Mouse (Mus musculus) left cerebral cortex, adult 8-10 months (tissue): ENCODE measurements around the gene Pigl. TPM values are rescaled to one million over a fixed set of nuclear protein-coding genes. Genes with fewer than 3 reads are reported as not detected.
"Not testable (repeated sequence)": the region's sequence is repeated elsewhere in the genome, so short reads cannot be mapped to it uniquely, and the experiment has no call there.

Experiments
- DNase-seq, 2 experiments: peaks; one replicate each; pipeline ENCODE4 v3.0.0; 2022; ENCODE audit warnings: low spot score in 2 of 2
- total RNA-seq, 4 experiments: library from RNA; stranded (reverse); gene quantifications; 2 replicates each; pipeline ENCODE4 v1.2.4; 2022

Pigl gene
- total RNA-seq, 4 experiments from 2014 or later = 4.7 to 6.6 (median 5.9) TPM

- DNase-seq = not testable (repeated sequence)
Observed at GRCm38 (mm10) chr11:62467289-62467688, 9.0 kb downstream of the Pigl start.

- DNase-seq = no peak
Observed at GRCm38 (mm10) chr11:62470451-62470850, 12.2 kb downstream of the Pigl start.

DNA sequence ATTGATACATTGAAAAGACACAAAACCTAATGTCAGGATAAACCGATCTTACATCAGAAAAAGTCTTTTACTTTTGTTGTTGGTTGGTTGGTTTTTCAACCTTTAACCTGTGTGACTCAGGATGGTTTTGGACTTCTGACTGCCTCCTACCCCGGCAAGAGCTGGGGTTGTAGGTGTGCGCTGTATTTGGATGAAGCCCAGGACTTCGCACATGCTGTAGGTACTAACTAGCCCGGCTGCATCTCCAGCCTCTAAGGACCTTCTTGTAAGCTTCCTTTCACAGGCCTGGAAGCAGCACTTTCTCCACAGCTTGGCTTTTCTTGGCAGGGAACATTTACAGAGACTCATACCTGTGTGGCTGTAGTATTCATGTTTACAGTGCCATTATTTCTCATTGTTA lies 15.3 kb downstream of the Pigl start:
- no peak for DNase-seq

DNA sequence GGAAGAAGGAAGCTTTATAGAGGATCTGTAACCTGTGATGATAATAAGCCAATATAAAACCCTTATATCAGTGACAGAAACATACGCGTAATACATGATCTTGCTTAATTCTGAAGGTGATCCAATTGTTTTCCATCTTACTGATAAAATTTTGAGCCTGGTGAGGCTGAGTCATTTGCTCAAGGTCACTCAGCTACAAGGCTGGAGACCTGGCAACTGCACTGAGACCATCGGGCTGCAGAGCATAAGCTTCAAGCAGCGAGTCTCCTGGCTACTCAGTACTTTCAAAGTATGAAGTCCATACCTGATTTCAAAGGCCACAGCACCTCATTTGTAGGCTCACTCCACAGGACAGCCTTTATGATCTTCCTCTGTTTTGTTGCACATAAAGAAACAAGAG lies 17.9 kb downstream of the Pigl start:
- no peak for DNase-seq

- no peak for DNase-seq
Observed at GRCm38 (mm10) chr11:62478931-62479330, 20.7 kb downstream of the Pigl start.

DNA sequence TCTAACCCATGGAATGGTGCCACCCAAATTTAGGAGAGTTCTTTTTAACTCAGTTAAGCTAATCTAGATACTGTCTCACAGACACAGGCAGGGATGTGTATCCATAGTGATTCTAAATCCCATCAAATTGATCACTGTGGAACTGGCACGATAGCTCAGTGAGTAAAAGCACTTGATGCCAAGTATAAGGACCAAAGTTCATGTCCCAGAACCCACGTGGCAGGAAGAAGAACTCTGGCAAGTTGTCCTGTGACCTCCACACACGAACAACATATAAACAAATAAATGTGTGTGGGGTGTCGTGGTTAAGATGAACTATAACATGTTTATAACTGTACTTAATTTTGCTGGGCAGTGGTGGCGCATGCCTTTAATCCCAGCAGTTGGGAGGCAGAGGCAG lies 21.3 kb downstream of the Pigl start:
- DNase-seq = no peak

DNA sequence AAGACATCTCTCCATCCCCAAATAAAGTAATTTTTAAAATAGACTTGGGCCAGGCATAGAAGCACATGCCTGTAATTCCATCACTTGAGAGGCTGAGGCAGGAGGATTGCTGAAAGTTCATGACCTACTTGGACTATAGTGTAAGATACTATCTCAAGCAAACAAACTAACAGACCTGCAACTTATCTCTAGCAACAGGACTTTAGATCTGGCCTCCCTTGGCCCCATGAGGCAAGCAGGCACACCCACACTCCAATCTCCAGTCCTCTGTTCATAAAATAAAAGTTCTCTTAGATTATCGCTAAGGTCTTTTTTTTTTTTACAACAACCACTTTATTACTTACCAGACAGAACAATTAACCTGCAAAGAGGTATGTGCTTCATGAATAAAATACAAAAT lies 28.7 kb downstream of the Pigl start:
- DNase-seq = no peak

DNA sequence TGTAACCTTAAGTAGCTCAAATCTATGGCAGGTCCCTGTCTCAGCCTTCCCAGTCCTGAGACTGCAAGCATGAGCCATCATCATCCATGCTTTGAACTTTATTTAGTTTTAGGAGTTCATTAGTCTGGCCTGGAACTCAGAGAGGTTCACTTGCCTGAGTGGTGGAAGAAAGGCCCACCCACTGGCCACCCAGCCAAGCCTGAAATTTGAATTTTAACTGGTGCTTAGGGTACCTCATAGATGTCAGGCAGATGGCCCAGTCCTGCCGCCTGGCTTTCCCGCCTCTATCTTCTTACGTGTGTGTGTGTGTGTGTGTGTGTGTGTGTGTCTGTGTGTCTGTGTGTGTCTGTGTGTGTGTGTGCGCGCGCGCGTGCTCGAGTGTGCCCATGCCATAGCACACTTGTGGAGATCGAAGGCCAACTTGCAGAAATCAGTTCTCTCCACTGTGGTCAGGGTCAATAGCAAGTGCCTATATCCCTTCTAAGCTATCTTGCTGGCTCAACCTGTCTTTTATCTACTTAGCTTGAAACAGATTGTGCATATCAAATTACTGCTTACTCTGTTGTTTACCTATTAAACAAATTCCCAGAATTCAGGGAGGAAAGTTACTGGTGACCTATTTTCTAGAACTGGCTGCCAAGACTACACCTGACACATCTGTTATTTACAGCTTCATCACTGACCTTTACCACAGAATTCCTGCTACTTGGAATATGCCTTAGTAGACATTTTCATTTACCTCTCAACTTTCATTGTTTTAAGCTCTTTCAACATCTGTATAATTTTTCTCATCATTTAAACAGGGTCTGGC lies 29.5 kb downstream of the Pigl start:
- DNase-seq = no peak

DNA sequence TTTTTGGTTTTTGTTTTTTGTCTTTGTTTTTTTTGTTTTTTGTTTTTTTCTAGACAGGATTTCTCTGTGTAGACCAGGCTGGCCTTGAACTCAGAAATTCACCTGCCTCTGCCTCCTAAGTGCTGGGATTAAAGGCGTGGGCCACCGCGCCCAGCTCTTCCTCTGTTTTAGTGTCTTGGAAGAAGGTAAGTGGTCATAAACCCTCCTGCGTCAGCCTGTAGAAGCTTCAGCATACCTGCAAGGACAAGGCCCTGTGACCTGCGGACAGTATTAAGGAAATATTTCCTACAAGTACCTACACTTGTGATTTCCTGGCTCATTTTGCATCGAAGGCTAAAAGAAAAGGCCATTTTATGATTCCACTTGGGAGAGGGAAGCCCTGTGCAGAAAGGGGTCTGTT lies 35.4 kb downstream of the Pigl start:
- DNase-seq = no peak

GRCm38 (mm10) chr11:62494754-62495275 lies 36.6 kb downstream of the Pigl start:
- peak; percentile 9 to 43 for DNase-seq

DNA sequence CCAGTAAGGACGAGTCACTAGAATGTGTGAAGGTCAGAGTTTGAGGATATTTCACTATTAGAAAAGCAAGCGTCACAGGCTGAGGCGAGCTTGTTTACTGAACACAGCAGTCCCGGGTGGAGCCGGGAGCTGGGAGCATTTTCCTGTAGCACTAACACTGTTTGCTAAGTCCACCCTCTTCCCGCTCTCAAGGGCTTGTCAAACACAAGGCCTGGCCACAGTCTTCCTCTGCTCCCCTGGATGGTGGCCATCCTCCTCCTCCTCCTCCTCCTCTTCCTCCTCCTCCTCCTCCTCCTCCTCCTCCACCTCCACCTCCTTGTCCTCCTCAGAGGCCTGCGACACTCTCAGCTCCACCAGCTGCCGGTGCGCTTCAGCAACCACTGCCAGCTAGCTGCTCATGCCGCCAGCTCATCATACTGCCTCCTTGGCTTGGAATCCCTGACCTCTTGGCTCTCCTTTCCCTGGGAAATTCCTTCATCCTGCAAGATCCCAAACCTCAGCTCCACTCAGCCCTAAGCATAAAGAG lies 37.1 kb downstream of the Pigl start:
- DNase-seq = peak in 1 of 2 experiments; percentile 11

- DNase-seq = no peak
Observed at GRCm38 (mm10) chr11:62496151-62496715, 38.0 kb downstream of the Pigl start.

- no peak for DNase-seq
Observed at GRCm38 (mm10) chr11:62497181-62497580, 38.9 kb downstream of the Pigl start.

DNA sequence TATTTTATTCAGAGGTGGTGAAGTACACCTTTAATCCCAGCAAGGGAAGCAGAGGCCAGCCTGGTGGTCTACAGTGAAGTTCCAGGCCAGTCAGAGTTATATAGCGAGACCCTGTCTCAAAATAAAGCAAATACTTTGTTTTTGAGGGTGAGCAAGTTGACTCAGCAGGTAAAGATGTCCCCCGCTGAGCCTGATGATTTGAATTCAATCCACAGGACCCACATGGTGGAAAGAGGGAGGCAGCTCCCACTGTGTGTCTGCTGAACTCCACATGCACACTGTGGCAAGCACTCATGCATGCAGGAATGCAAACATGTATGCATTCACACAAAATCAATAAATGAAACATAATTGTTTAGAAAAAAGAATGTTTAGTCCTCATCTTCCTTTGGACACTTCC lies 40.5 kb downstream of the Pigl start:
- DNase-seq = no peak

- DNase-seq = no peak
Observed at GRCm38 (mm10) chr11:62500529-62500928, 42.3 kb downstream of the Pigl start.

DNA sequence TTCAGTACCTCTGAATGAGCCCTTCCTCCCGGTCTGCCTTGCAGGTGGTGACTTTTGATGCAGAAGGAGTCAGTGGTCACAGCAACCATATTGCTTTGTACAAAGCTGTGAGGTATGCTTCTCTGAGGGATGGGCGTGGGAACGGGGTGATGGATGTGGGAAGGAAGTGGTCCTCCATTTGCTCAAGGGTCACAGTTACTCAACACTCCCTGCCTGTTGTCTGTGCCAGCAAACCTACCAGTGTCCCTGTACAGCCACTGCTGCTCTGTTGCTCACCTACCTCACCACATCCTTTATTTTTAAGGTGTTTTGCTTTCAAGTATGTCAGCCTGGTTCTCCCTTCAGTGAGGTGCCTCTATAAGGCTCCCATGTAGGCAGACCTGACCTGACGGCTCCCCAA lies 49.4 kb downstream of the Pigl start:
- DNase-seq = no peak

DNA sequence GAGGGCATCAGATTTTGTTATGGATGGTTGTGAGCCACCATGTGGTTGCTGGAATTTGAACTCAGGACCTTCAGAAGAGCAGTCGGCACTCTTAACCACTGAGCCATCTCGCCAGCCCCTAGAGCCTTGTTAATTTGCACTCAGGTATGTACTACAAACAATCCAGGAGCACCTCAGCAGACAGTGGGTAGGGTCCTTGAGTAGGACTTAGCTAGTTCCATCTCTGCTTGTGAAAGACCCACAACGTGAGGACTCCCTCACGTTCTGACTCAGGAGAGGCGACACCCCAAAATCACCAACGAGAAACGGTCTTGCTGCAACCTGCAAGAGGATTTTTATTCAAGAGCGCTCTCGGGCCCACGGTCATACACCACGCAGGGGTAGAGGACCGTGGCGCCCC lies 50.1 kb downstream of the Pigl start:
- DNase-seq = not testable (repeated sequence)

GRCm38 (mm10) chr11:62508816-62509215 lies 50.6 kb downstream of the Pigl start:
- not testable (repeated sequence) for DNase-seq

DNA sequence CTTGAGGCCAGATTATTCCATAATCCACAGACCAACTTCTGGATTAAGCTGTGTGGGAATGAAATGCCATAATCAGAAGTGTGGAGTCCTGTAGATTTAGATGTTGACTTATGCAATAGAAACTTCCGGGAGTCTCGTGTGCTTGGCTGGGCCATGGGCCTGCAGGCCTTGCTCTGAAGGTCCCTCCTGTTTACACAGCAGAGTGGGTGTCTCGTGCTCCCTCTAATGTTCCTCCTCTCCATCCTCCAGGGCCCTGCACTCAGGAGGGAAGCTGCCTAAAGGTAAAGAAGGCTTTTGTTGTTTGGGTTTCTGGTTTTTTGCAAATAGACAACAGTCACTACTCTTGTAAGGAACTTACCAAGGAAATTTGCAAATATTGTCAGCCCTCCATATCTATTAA lies 51.3 kb downstream of the Pigl start:
- no peak for DNase-seq

DNA sequence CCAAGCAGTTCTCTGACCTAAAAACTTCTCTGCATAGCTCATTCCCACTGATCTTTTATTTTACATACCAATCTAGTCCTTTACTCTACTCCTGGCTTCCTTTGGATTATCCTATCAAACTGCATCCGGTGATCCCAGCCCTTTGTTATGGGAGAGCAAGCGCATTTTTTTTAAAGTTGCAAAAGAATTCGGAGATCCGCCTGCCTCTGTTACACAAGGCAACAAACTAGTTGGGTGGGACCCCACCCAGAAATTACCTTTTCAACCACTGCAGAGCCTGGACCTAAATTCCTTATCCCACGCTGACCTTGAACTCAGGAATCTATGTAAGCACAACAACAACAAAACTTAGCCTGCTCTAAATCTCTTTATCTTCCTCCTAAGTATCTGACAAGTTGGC lies 52.7 kb downstream of the Pigl start:
- DNase-seq = no peak

DNA sequence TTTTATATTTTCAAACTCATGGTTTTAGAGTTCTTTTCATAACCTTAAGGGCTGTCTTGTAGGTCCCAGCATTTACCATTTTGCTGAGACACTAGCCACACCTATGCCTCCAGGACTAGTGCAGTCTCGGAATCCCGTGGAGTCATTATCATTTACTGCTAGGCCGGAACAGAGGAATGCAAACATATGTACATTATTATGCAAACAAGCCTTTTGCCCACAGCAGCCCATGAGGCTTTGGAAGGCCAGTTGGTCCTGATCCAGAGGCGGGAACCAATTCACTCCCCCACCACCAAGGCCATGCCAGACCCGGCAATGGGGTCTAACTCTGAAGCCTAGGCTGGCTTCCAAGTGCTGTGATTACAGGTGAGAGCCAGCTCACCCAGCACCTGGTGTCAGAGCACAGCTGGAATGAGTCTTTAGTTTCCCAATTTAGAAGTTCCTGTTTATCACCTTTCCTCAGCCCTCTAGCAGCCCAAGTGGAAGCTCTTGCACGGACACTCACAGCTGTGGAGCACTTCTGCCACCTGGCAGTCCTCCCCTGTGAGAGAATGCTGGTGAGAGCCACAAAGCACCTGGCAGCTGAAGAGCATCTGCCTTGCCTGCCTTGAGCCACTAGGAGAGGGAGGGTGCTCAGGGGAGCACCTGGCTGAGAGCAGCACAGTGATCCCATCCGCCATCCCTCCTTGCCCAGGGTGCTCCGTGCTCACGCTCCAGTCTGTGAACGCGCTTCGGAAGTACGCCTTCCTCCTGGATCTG lies 53.4 kb downstream of the Pigl start:
- DNase-seq = no peak

- DNase-seq = no peak
Observed at GRCm38 (mm10) chr11:62512529-62513080, 54.3 kb downstream of the Pigl start.
